Mouse (Mus musculus) CD4-positive, CD25-positive, alpha-beta regulatory T cell, adult 2 months (primary cell): Measurements from ENCODE around the gene Slc25a33.
"Not testable (repeated sequence)": the region's sequence is repeated elsewhere in the genome, so short reads cannot be mapped to it uniquely, and the experiment has no call there.

Experiments
- DNase-seq: peaks from one replicate; pipeline ENCODE4 v3.0.0-alpha.2; 2012; ENCODE audit warnings: low read depth, low spot score

The Slc25a33 gene

DNA sequence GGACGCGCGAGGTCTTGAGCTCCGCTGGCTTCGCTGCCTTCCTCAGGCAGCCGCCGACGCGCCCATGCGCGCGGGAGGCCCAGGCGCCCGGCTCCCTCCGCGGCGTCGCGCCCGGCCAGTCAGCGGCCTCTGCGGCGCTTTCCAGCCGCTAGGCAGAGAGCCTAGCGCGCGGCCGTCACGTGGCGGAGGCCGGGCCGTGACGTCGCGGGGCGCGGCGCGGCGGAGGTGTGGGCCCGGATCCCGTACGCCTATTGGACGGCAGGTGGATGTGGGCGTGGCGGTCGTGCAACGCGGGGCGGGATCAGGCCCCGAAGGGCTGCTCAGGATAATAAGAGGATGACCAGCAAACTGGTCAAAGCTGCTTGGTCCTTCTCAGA is at the start of gene Slc25a33:
TSS of gene Slc25a33 (minus strand) at position 184 of the 377 bp plus-strand sequence.
- DNase-seq: peak; percentile 95

- no peak for DNase-seq
Measured at GRCm38 (mm10) chr4:149822586-149823196, 48.6 kb upstream of the Slc25a33 start.

GRCm38 (mm10) chr4:149822126-149822525 is 48.0 kb upstream of the Slc25a33 start:
- DNase-seq: no peak

DNA sequence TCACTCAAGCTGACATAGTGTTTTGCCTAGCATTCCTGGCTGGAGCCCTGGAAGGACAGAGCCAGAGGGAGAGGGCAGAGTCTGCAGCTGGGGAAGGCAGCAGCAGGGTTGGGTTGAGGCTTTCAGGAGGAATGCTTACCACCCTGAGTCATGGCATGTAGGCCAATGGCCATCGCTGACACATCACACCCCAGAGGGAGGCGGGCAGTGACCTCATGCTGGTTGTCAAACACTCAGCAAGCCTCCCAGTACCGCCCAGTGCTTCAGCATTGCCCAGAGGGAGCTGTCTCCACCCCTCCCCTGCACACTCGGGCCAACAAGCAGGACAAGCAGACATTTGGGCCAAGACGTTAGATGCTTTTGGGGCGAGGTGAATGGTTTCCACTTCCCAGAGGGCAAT is 46.5 kb upstream of the Slc25a33 start:
- no peak for DNase-seq

DNA sequence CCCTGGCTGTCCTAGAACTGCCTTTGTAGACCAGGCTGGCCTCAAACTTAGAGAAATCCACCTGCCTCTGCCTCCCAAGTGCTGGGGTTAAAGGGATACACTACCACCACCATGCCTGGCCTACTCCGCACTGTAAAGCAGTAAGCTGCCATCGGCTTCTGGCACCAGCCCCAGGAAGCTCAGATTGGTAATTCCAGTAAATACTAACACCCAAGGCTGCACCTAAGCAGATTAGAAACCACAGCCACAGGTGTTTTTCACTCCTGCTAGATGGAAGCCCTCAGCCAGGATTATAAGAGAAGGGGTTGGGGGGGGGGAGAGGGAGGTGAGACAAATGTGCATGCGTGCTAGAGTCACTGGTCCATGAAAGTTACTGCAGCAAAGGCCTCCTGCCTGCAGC is 45.1 kb upstream of the Slc25a33 start:
- no peak for DNase-seq

DNA sequence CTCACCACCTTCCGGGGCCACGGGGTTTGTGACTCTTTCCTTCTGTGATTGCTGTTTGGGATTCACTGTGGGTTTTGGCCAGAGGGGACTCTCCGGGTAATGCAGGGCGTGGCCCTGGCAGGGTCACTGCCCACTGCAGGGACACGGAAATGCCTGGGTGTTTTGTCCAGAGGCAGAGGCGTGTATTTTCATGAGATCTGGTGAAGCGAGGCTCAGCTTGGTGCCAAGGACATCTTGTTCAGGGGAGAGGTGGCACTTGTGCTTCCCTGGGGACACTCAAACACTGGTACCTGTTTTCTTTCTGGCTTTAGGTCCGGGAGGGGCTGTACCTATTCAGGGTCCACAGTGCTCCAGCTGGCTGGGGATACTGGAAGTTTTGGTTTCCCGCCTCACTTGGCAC is 42.5 kb upstream of the Slc25a33 start:
- DNase-seq: no peak

DNA sequence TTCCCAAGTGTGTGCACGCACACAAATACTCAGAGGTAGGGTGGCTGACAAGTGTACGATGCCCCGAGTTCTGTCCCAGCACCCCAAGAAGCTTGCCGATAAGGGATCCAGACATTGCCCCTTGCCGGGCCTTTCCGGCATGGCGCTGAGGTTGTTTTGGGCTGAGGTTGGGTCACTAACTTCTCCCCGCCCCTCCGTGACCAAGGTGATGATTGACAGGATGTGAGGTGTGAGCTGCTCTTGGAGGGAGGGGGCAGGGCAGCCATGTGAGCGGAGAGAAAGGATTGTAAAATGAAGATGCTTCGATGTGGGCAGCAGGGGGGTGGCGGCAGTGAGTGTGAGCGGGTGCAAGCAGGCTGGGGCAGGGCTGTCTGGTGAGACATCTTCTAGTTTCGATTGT is 41.5 kb upstream of the Slc25a33 start:
- no peak for DNase-seq

- no peak for DNase-seq
Measured at GRCm38 (mm10) chr4:149813409-149814184, 39.5 kb upstream of the Slc25a33 start.

DNA sequence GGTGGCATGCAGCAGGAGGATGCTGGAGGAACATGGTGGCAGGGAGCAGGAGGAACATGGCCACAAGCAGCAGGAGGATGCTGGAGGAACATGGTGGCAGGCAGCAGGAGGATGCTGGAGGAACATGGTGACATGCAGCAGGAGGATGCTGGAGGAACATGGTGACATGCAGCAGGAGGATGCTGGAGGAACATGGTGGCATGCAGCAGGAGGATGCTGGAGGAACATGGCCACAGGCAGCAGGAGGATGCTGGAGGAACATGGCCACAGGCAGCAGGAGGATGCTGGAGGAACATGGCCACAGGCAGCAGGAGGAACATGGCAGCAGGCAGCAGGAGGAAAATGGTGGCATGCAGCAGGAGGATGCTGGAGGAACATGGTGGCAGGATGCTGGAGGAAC is 36.3 kb upstream of the Slc25a33 start:
- DNase-seq: not testable (repeated sequence)

- DNase-seq: no peak
Measured at GRCm38 (mm10) chr4:149808584-149809227, 34.6 kb upstream of the Slc25a33 start.

DNA sequence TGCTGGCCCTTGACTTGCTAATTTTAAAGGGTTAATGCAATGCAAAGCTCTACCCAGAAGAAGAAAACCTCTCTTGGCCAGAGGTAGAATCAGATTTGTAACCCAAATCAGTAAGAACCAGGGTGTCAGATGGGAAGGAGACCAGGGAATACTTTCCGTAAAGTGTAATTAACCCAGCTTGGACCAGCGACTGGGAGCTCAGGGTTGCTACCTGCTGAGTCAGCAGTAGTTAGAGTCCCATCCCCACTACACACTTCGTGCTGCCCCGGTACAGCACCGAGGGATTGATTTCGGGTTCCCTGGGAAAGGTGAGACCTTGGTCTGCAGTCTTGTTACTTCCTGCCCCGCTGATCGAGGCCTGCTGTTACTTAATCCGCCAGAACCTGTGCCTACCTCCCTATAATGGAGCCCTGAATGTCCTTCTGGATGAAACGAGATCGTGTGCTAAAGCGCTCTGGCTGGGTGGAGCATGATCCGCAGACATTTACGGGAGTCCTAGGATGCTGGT is 34.0 kb upstream of the Slc25a33 start:
- DNase-seq: no peak

GRCm38 (mm10) chr4:149806699-149807381 is 32.8 kb upstream of the Slc25a33 start:
- DNase-seq: peak; percentile 95

- DNase-seq: no peak
Measured at GRCm38 (mm10) chr4:149802269-149802668, 28.2 kb upstream of the Slc25a33 start.

- DNase-seq: no peak
Measured at GRCm38 (mm10) chr4:149800576-149800975, 26.5 kb upstream of the Slc25a33 start.

- DNase-seq: no peak
Measured at GRCm38 (mm10) chr4:149800172-149800464, 26.0 kb upstream of the Slc25a33 start.

- DNase-seq: no peak
Measured at GRCm38 (mm10) chr4:149799346-149800171, 25.5 kb upstream of the Slc25a33 start.

DNA sequence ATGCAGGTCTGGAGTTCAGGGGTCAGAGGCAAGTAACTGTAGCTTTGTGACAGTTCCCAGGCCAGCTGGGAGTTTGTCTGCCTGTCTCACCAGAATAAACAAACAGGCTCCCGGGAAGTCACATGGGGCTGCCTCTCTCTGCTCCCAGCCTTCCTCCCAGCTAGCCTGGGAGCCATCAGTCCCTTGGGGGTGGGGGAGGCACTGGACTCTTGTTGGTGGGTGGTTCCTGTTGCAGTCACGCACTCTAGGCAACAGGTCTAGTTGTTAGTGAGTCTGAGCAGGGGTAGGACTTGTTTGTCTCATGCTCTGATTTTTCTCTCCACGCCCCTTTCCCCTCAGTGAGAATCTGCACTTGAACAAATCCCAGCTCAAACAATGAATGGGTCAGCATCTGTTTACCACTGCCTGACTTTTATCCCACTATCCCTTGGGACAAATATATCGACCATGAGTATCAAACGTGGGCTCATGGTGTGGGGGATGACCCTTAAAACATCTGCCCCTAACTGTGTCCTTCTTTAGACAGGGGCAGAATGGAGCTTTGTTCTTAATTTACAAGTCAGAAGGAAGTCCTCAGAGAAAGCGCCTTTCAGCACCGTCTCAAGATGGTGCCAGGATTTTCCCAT is 24.7 kb upstream of the Slc25a33 start:
- no peak for DNase-seq

GRCm38 (mm10) chr4:149798116-149798515 is 24.0 kb upstream of the Slc25a33 start:
- DNase-seq: no peak

GRCm38 (mm10) chr4:149797220-149797610 is 23.1 kb upstream of the Slc25a33 start:
- no peak for DNase-seq

DNA sequence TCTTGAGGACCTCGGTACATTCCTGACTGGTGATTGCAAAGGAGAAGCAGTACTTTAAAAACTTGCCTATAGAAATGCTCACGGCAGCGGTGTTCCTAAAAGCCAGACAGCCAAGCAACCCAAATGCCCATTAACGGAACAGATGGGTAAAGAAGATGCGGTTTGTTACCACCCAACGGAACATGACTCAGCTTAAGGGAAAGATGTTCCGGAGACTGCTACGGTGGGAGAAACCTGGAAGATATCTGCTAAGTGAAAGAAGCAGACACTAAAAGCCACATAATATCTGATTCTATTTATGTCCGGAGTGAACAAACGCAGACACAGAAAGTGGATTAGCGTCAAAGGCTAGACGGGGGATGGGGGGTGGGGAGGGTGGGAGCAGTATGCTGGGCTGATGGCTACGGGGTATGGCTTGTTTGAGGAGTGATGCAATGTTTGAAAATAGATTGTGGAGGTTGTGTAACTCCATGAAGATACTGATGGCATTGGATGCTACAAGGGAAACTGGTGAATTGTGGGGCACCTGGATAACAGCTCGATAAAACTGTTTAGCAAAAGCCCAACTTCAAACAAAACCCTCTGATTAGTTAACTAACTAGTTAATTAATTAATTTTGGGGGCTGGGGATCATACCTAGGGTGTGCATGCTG is 22.6 kb upstream of the Slc25a33 start:
- no peak for DNase-seq
